Mouse (Mus musculus): ENCODE measurements around the gene Ncstn. TPM values are rescaled to one million over a fixed set of nuclear protein-coding genes. Genes with fewer than 3 reads are reported as not detected.

Ncstn gene
- total and polyA plus RNA-seq, 3 experiments: 15.0 to 56.1 (median 24.5) TPM

GRCm38 (mm10) chr1:172093522-172093921, 10.9 kb upstream of the Ncstn start:
- Histone ChIP-seq H3K27me3 (replicated peaks) (no peaks in the 10 kb centered on the region), H3K4me3 (replicated peaks in 1 of 3; ENCODE audit: low read depth in 2 of 3, low read length in 2 of 3, poor library complexity in 1 of 3) (no peak overlapping the region), H3K4me1 (ENCODE audit: control insufficient read depth in 1 of 2, insufficient read depth in 2 of 2) (no peaks in the 10 kb centered on the region), H3K9me3 (replicated peaks; ENCODE audit: low read length) (no peaks in the 10 kb centered on the region), H3K79me2 (replicated peaks; ENCODE audit: control insufficient read depth, extremely low read depth, insufficient read depth, poor library complexity, severe bottlenecking) (no peaks in the 10 kb centered on the region; the same call in none of the 2 replicates), H3K36me3 (replicated peaks in 1 of 2; ENCODE audit: control insufficient read depth in 1 of 2, insufficient read depth in 1 of 2, low read length in 1 of 2) (peaks cover 63 to 88% of the 10 kb centered on the region in 2 experiments), H3K9ac (ENCODE audit: insufficient read depth, low read depth) (no peak overlapping the region), H3K4me2 (ENCODE audit: insufficient read depth, low read depth, poor library complexity, severe bottlenecking) (no peak overlapping the region), H3K27ac (ENCODE audit: insufficient read depth, low read depth) (no peak overlapping the region)
- TF ChIP-seq ZMIZ1 (IDR thresholded peaks at IDR 0.05; ENCODE audit: low read depth, low read length) (no peak), CTCF (conservative IDR thresholded peaks at IDR 0.05 in 1 of 2, IDR thresholded peaks at IDR 0.05 in 1 of 2; ENCODE audit: low read depth in 2 of 2, low read length in 2 of 2) (no peak), MAFK (IDR thresholded peaks at IDR 0.05; ENCODE audit: insufficient replicate concordance, low read length) (no peak), GABPA (IDR thresholded peaks at IDR 0.05; ENCODE audit: insufficient replicate concordance, low read depth, low read length) (no peak), USF2 (conservative IDR thresholded peaks at IDR 0.05; ENCODE audit: low read depth, low read length) (no peak), MXI1 (IDR thresholded peaks at IDR 0.05; ENCODE audit: low read depth, low read length) (no peak), ZNF384 (IDR thresholded peaks at IDR 0.05; ENCODE audit: low read depth, low read length) (no peak), ZKSCAN1 (IDR thresholded peaks at IDR 0.05; ENCODE audit: borderline replicate concordance, low read depth, low read length) (no peak)
- no peak for DNase-seq (ENCODE audit: extremely low read depth)
- in situ Hi-C loops (cut with MboI; ENCODE audit: low pct_ligation_motif_present, low pct_unique_long_range_greater_than_20kb, low sequenced_read_pairs) (no loop called here), dilution Hi-C loops (cut with MboI; ENCODE audit: extremely low pct_ligation_motif_present, extremely low pct_unique_long_range_greater_than_20kb, low sequenced_read_pairs) (no loop called here)

DNA sequence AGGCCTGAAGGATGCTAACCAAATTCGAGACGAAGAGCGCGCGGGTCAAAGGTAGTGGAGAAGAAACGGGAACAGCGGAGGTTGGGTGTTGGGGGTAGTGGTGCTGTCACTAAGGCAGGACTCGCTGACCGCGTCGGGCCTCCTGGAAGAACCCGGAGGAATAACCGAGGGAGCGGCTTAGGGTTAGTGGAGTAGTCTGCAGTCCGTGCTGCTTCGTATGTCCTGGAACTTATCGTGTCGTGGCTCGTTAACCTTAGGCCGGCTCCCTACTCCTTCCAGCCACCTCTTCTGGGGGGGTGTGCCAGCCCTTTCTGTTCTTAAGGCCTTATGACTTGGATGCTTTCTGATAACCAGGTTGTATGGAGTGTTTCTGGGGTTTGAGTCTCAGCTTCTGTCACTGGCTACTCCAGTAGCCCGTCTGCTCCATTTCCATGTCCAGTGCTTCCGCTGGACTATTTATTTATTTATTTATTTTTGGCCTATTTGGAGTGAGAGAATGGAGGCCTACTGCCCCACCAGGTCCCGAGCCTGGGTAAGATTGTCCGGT, 377 bp upstream of the Ncstn start:
- Histone ChIP-seq H3K4me3 (replicated peaks in 1 of 3; ENCODE audit: low read depth in 2 of 3, low read length in 2 of 3, poor library complexity in 1 of 3) (peak overlapping the region; percentile 76 to 100 (median 81)), H3K9ac (ENCODE audit: insufficient read depth, low read depth) (peak overlapping the region; percentile 98), H3K79me2 (replicated peaks; ENCODE audit: control insufficient read depth, extremely low read depth, insufficient read depth, poor library complexity, severe bottlenecking) (peaks cover 55% of the 10 kb centered on the region), H3K36me3 (replicated peaks in 1 of 2; ENCODE audit: control insufficient read depth in 1 of 2, insufficient read depth in 1 of 2, low read length in 1 of 2) (peaks cover 16 to 40% of the 10 kb centered on the region in 2 experiments), H3K4me2 (ENCODE audit: insufficient read depth, low read depth, poor library complexity, severe bottlenecking) (peak overlapping the region; percentile 57; the same call in 1 of the 2 replicates), H3K9me3 (replicated peaks; ENCODE audit: low read length) (no peaks in the 10 kb centered on the region), H3K27me3 (replicated peaks) (no peaks in the 10 kb centered on the region), H3K27ac (ENCODE audit: insufficient read depth, low read depth) (no peak overlapping the region), H3K4me1 (ENCODE audit: control insufficient read depth in 1 of 2, insufficient read depth in 2 of 2) (peaks cover 4 to 35% of the 10 kb centered on the region in 2 experiments; a peak in 3 of 4 replicates)
- in situ Hi-C loops (cut with MboI; ENCODE audit: low pct_ligation_motif_present, low pct_unique_long_range_greater_than_20kb, low sequenced_read_pairs) (no loop called here), dilution Hi-C loops (cut with MboI; ENCODE audit: extremely low pct_ligation_motif_present, extremely low pct_unique_long_range_greater_than_20kb, low sequenced_read_pairs) (no loop called here)
- TF ChIP-seq MXI1 (IDR thresholded peaks at IDR 0.05; ENCODE audit: low read depth, low read length) (0 out of 2 replicates have a peak, but pooled peaks have one; percentile 7), ZMIZ1 (IDR thresholded peaks at IDR 0.05; ENCODE audit: low read depth, low read length) (no peak)
- peak; percentile 14 for DNase-seq (ENCODE audit: extremely low read depth)

GRCm38 (mm10) chr1:172077981-172078380, 4.6 kb downstream of the Ncstn start:
- H3K9ac ChIP-seq (ENCODE audit: insufficient read depth, low read depth): no peak overlapping the region
- H3K27ac ChIP-seq (ENCODE audit: insufficient read depth, low read depth): no peak overlapping the region
- TF ChIP-seq MXI1 (IDR thresholded peaks at IDR 0.05; ENCODE audit: low read depth, low read length): no peak
- H3K9me3 ChIP-seq (replicated peaks; ENCODE audit: low read length): no peaks in the 10 kb centered on the region
- H3K4me2 ChIP-seq (ENCODE audit: insufficient read depth, low read depth, poor library complexity, severe bottlenecking): no peak overlapping the region
- dilution Hi-C loops (cut with MboI; ENCODE audit: extremely low pct_ligation_motif_present, extremely low pct_unique_long_range_greater_than_20kb, low sequenced_read_pairs) (no loop called here), in situ Hi-C loops (cut with MboI; ENCODE audit: low pct_ligation_motif_present, low pct_unique_long_range_greater_than_20kb, low sequenced_read_pairs) (no loop called here)
- H3K4me3 ChIP-seq (replicated peaks in 1 of 3; ENCODE audit: low read depth in 2 of 3, low read length in 2 of 3, poor library complexity in 1 of 3): no peak overlapping the region
- peaks cover 22% of the 10 kb centered on the region for H3K79me2 ChIP-seq (replicated peaks; ENCODE audit: control insufficient read depth, extremely low read depth, insufficient read depth, poor library complexity, severe bottlenecking)
- DNase-seq (ENCODE audit: extremely low read depth): no peak
- H3K36me3 ChIP-seq (replicated peaks in 1 of 2; ENCODE audit: control insufficient read depth in 1 of 2, insufficient read depth in 1 of 2, low read length in 1 of 2): peaks cover 54 to 73% of the 10 kb centered on the region in 2 experiments
- H3K4me1 ChIP-seq (ENCODE audit: control insufficient read depth in 1 of 2, insufficient read depth in 2 of 2): peaks cover 0 to 10% of the 10 kb centered on the region in 2 experiments; a peak in 1 of 4 replicates
- H3K27me3 ChIP-seq (replicated peaks): no peaks in the 10 kb centered on the region

All from CH12.LX (cell line).